Mouse (Mus musculus) right cerebral cortex, adult 2 months (tissue): ENCODE measurements around the gene Polr1c.
A peak's percentile ranks its signal among the peaks of the same experiment; 100 is the strongest.

ENCODE experiments used
- DNase-seq, 2 experiments: peaks; one replicate each; pipeline ENCODE4 v3.0.0; 2021 to 2022; ENCODE audit warnings: low spot score in 2 of 2

The Polr1c gene

GRCm38 (mm10) chr17:46210550-46210949 lies 37.3 kb downstream of the Polr1c start:
- DNase-seq, result no peak

GRCm38 (mm10) chr17:46206676-46207075 lies 41.2 kb downstream of the Polr1c start:
- no peak for DNase-seq

GRCm38 (mm10) chr17:46203078-46203477 lies 44.8 kb downstream of the Polr1c start:
- DNase-seq, result peak; percentile 21 to 44

- DNase-seq, result peak; percentile 88 to 91
These were observed 45.3 kb downstream of the Polr1c start, which contains the start of the genes Polh and Xpo5 for GRCm38 (mm10) chr17:46202421-46203071. Gene Polh (minus strand): TSS chr17:46202645. Gene Xpo5 (plus strand): TSS chr17:46202782.

- DNase-seq, result no peak
These were observed 46.7 kb downstream of the Polr1c start for GRCm38 (mm10) chr17:46201151-46201550.
